Mouse (Mus musculus) liver, embryonic 11.5 days (tissue): ENCODE data around the gene Ctcfl. TPM values are rescaled to one million over a fixed set of nuclear protein-coding genes. Genes with fewer than 3 reads are reported as not detected.
A peak's percentile ranks its signal among the peaks of the same experiment; 100 is the strongest.

Source experiments
- ATAC-seq: fragments of 200-750 bp; cut with Nextera tagmentation; replicated peaks from 2 replicates; pipeline ENCODE4 v1.8.0; 2017; ENCODE audit warnings: moderate number of reproducible peaks, mild to moderate bottlenecking, moderate TSS enrichment, moderate library complexity; ENCODE audit not compliant: low FRiP score
- DNase-seq: peaks from one replicate; pipeline ENCODE4 v3.0.0-alpha.2; 2017; ENCODE audit warnings: low spot score
- H3K27ac ChIP-seq: fragments of 300-500 bp; sonication (generic); 2 replicates; pipeline ENCODE4 v1.5.1; 2014; ENCODE audit warnings: mild to moderate bottlenecking, low read depth, low read length, control low read depth
- H3K27me3 ChIP-seq: fragments of 300-500 bp; sonication (generic); replicated peaks from 2 replicates; pipeline ENCODE4 v1.6.1; 2014; ENCODE audit warnings: low read length, mixed read lengths; ENCODE audit not compliant: control insufficient read depth, insufficient read depth
- H3K36me3 ChIP-seq: fragments of 300-500 bp; sonication (generic); 2 replicates; pipeline ENCODE4 v1.6.1; 2014; ENCODE audit warnings: mild to moderate bottlenecking, low read length, moderate library complexity, mixed read lengths; ENCODE audit not compliant: control insufficient read depth, insufficient read depth
- H3K4me1 ChIP-seq: fragments of 300-500 bp; sonication (generic); replicated peaks from 2 replicates; pipeline ENCODE4 v1.6.1; 2014; ENCODE audit warnings: low read length, mixed read lengths; ENCODE audit not compliant: control insufficient read depth, insufficient read depth
- H3K4me2 ChIP-seq: fragments of 300-500 bp; sonication (generic); 2 replicates; pipeline ENCODE4 v1.6.1; 2014; ENCODE audit warnings: mild to moderate bottlenecking, control low read depth, moderate library complexity
- H3K4me3 ChIP-seq: fragments of 300-500 bp; sonication (generic); 2 replicates; pipeline ENCODE4 v1.5.1; 2014; ENCODE audit warnings: low read depth, low read length, control low read depth
- H3K9ac ChIP-seq: fragments of 300-500 bp; sonication (generic); 2 replicates; pipeline ENCODE4 v1.6.1; 2014; ENCODE audit warnings: low read depth, low read length, control low read depth
- H3K9me3 ChIP-seq: fragments of 300-500 bp; sonication (generic); 2 replicates; pipeline ENCODE4 v1.6.1; 2016; ENCODE audit warnings: low read length, inconsistent platforms, mixed read lengths; ENCODE audit not compliant: control insufficient read depth
- WGBS: fragments of 180-500 bp; shearing (Covaris S2); extraction: QIAGEN DNeasy Blood & Tissue Kit; methylation state at CpG from one replicate; pipeline ENCODE4 v1.1.7; 2014; 5-methylcytosine and 5-hydroxymethylcytosine counted together
- polyA plus RNA-seq: library from polyadenylated mRNA; unstranded; fragments of >200 nt; fragmentation: Nextera tagmentation; extraction: Ambion mirVana; gene quantifications from 2 replicates; pipeline ENCODE4 v1.2.1, GENCODE M21; 2014

The Ctcfl gene
- polyA plus RNA-seq, 1 experiment from 2014 or later: 0.07 TPM

- ATAC-seq: no peak
These were observed 54.5 kb downstream of the Ctcfl start for GRCm38 (mm10) chr2:173064864-173065263.

GRCm38 (mm10) chr2:173063219-173063618 lies 56.1 kb downstream of the Ctcfl start:
- no peaks in the 10 kb centered on the region for H3K9me3 ChIP-seq
- peaks cover 21% of the 10 kb centered on the region for H3K4me1 ChIP-seq
- ATAC-seq: no peak
- no peak overlapping the region for H3K4me2 ChIP-seq
- H3K4me3 ChIP-seq: no peak overlapping the region
- no peak overlapping the region for H3K9ac ChIP-seq
- no peaks in the 10 kb centered on the region for H3K27me3 ChIP-seq
- H3K36me3 ChIP-seq: no peaks in the 10 kb centered on the region
- WGBS: 33% methylated on average over 1 of the region's 1 CpGs
- no peak for DNase-seq
- H3K27ac ChIP-seq: no peak overlapping the region

More at GRCm38 (mm10) chr2:173064864-173065263, 54.5 kb downstream of the Ctcfl start:
- Histone ChIP-seq H3K27me3 (no peaks in the 10 kb centered on the region), H3K36me3 (no peaks in the 10 kb centered on the region), H3K9me3 (no peaks in the 10 kb centered on the region), H3K4me2 (no peak overlapping the region), H3K9ac (no peak overlapping the region), H3K27ac (no peak overlapping the region), H3K4me1 (peaks cover 18% of the 10 kb centered on the region), H3K4me3 (no peak overlapping the region)
- 91% methylated on average over 2 of the region's 2 CpGs for WGBS
- DNase-seq: no peak

GRCm38 (mm10) chr2:173061443-173062351 lies 57.6 kb downstream of the Ctcfl start:
- Histone ChIP-seq H3K36me3 (no peaks in the 10 kb centered on the region), H3K27ac (0 out of 2 replicates have a peak overlapping the region, but pooled peaks have one; percentile 17), H3K4me1 (peaks cover 33% of the 10 kb centered on the region), H3K4me2 (no peak overlapping the region; the same call in none of the 2 replicates), H3K27me3 (no peaks in the 10 kb centered on the region), H3K4me3 (no peak overlapping the region), H3K9ac (peak overlapping the region; percentile 10; the same call in 1 of the 2 replicates), H3K9me3 (no peaks in the 10 kb centered on the region)
- 45% methylated on average over 15 of the region's 15 CpGs for WGBS
- peak; percentile 42; the same call in 1 of the 2 replicates for ATAC-seq
- no peak for DNase-seq

GRCm38 (mm10) chr2:173060450-173060849 lies 58.9 kb downstream of the Ctcfl start:
- 58% methylated on average over 9 of the region's 9 CpGs for WGBS
- H3K36me3 ChIP-seq: no peaks in the 10 kb centered on the region
- no peak overlapping the region for H3K27ac ChIP-seq
- no peak overlapping the region for H3K4me2 ChIP-seq
- H3K4me3 ChIP-seq: no peak overlapping the region
- no peaks in the 10 kb centered on the region for H3K27me3 ChIP-seq
- ATAC-seq (no peak), DNase-seq (no peak)
- no peak overlapping the region for H3K9ac ChIP-seq
- peaks cover 40% of the 10 kb centered on the region for H3K4me1 ChIP-seq
- H3K9me3 ChIP-seq: no peaks in the 10 kb centered on the region

GRCm38 (mm10) chr2:173058263-173058662 lies 61.1 kb downstream of the Ctcfl start:
- Histone ChIP-seq H3K9ac (no peak overlapping the region), H3K36me3 (no peaks in the 10 kb centered on the region), H3K9me3 (no peaks in the 10 kb centered on the region), H3K4me1 (peaks cover 40% of the 10 kb centered on the region), H3K4me2 (no peak overlapping the region), H3K4me3 (no peak overlapping the region), H3K27me3 (no peaks in the 10 kb centered on the region), H3K27ac (no peak overlapping the region)
- WGBS: 38% methylated on average over 11 of the region's 11 CpGs
- DNase-seq (no peak), ATAC-seq (no peak)

- no peaks in the 10 kb centered on the region for H3K9me3 ChIP-seq
- H3K36me3 ChIP-seq: no peaks in the 10 kb centered on the region
- no peak for ATAC-seq
- H3K4me2 ChIP-seq: no peak overlapping the region; the same call in 1 of the 2 replicates
- no peak overlapping the region for H3K4me3 ChIP-seq
- 41% methylated on average over 10 of the region's 10 CpGs for WGBS
- DNase-seq: no peak
- peaks cover 40% of the 10 kb centered on the region for H3K4me1 ChIP-seq
- H3K27ac ChIP-seq: no peak overlapping the region
- H3K27me3 ChIP-seq: no peaks in the 10 kb centered on the region; the same call in 1 of the 2 replicates
- H3K9ac ChIP-seq: no peak overlapping the region
These were observed 61.7 kb downstream of the Ctcfl start for GRCm38 (mm10) chr2:173057623-173058022.

- Histone ChIP-seq H3K9ac (no peak overlapping the region), H3K9me3 (no peaks in the 10 kb centered on the region), H3K4me2 (peak overlapping the region; percentile 15), H3K27me3 (no peaks in the 10 kb centered on the region; the same call in 1 of the 2 replicates), H3K4me3 (no peak overlapping the region), H3K4me1 (peaks cover 40% of the 10 kb centered on the region), H3K36me3 (no peaks in the 10 kb centered on the region), H3K27ac (no peak overlapping the region)
- DNase-seq (no peak), ATAC-seq (peak; percentile 77)
- 39% methylated on average over 11 of the region's 11 CpGs for WGBS
These were observed 62.4 kb downstream of the Ctcfl start for GRCm38 (mm10) chr2:173056882-173057315.

GRCm38 (mm10) chr2:173056303-173056881 lies 62.9 kb downstream of the Ctcfl start:
- Histone ChIP-seq H3K36me3 (no peaks in the 10 kb centered on the region), H3K4me2 (no peak overlapping the region), H3K27ac (no peak overlapping the region), H3K4me3 (no peak overlapping the region), H3K4me1 (peaks cover 36% of the 10 kb centered on the region), H3K27me3 (no peaks in the 10 kb centered on the region; the same call in 1 of the 2 replicates), H3K9me3 (no peaks in the 10 kb centered on the region), H3K9ac (no peak overlapping the region)
- 54% methylated on average over 10 of the region's 10 CpGs for WGBS
- ATAC-seq: no peak
- DNase-seq: no peak
